Mouse (Mus musculus): ENCODE data around the gene Chst1. TPM values are rescaled to one million over a fixed set of nuclear protein-coding genes. Genes with fewer than 3 reads are reported as not detected.

Chst1 gene
- polyA plus RNA-seq, 1 experiment from 2014 or later, result 8.3 TPM

- H3K4me2 ChIP-seq, result peak overlapping the region; percentile 95
- peaks cover 18% of the 10 kb centered on the region for H3K4me1 ChIP-seq
- WGBS, result 27% methylated on average over 10 of the region's 11 CpGs
- no peaks in the 10 kb centered on the region for H3K9me3 ChIP-seq
- peak overlapping the region; percentile 74 for H3K4me3 ChIP-seq
- ATAC-seq (ENCODE audit: insufficient number of reproducible peaks, insufficient read depth, low FRiP score, low TSS enrichment, low read depth), result no peak; the same call in 1 of the 2 replicates
- H3K27me3 ChIP-seq, result peaks cover 42% of the 10 kb centered on the region
- no peaks in the 10 kb centered on the region for H3K36me3 ChIP-seq
- no peak overlapping the region for H3K27ac ChIP-seq
- no peak overlapping the region for H3K9ac ChIP-seq
Observed at GRCm38 (mm10) chr2:92598941-92599486, 493 bp upstream of the Chst1 start.

- H3K36me3 ChIP-seq, result no peaks in the 10 kb centered on the region
- peaks cover 42% of the 10 kb centered on the region for H3K27me3 ChIP-seq
- under 1% methylated on average over 17 of the region's 17 CpGs for WGBS
- peak overlapping the region; percentile 74 for H3K4me3 ChIP-seq
- H3K4me1 ChIP-seq, result peaks cover 20% of the 10 kb centered on the region
- ATAC-seq (ENCODE audit: insufficient number of reproducible peaks, insufficient read depth, low FRiP score, low TSS enrichment, low read depth), result no peak
- H3K4me2 ChIP-seq, result peak overlapping the region; percentile 95
- no peaks in the 10 kb centered on the region for H3K9me3 ChIP-seq
- 0 out of 2 replicates have a peak overlapping the region, but pooled peaks have one; percentile 68 for H3K27ac ChIP-seq
- H3K9ac ChIP-seq, result peak overlapping the region; percentile 79
Observed at GRCm38 (mm10) chr2:92600348-92600670, 802 bp downstream of the Chst1 start.

- 47% methylated on average over 4 of the region's 4 CpGs for WGBS
- no peak for ATAC-seq (ENCODE audit: insufficient number of reproducible peaks, insufficient read depth, low FRiP score, low TSS enrichment, low read depth)
- peak overlapping the region; percentile 95 for H3K4me2 ChIP-seq
- H3K4me3 ChIP-seq, result peak overlapping the region; percentile 74; the same call in 1 of the 2 replicates
- H3K9me3 ChIP-seq, result no peaks in the 10 kb centered on the region
- no peak overlapping the region for H3K27ac ChIP-seq
- no peaks in the 10 kb centered on the region for H3K36me3 ChIP-seq
- H3K4me1 ChIP-seq, result peaks cover 20% of the 10 kb centered on the region
- no peak overlapping the region; the same call in 1 of the 2 replicates for H3K9ac ChIP-seq
- peaks cover 36% of the 10 kb centered on the region for H3K27me3 ChIP-seq
Observed at GRCm38 (mm10) chr2:92601246-92601645, 1.7 kb downstream of the Chst1 start.

GRCm38 (mm10) chr2:92602073-92602472, 2.6 kb downstream of the Chst1 start:
- Histone ChIP-seq H3K36me3 (no peaks in the 10 kb centered on the region), H3K9me3 (no peaks in the 10 kb centered on the region), H3K27ac (no peak overlapping the region), H3K4me2 (no peak overlapping the region), H3K9ac (no peak overlapping the region), H3K27me3 (peaks cover 32% of the 10 kb centered on the region), H3K4me1 (peaks cover 20% of the 10 kb centered on the region), H3K4me3 (no peak overlapping the region)
- WGBS, result 25% methylated on average over 12 of the region's 12 CpGs
- no peak for ATAC-seq (ENCODE audit: insufficient number of reproducible peaks, insufficient read depth, low FRiP score, low TSS enrichment, low read depth)

- Histone ChIP-seq H3K36me3 (no peaks in the 10 kb centered on the region), H3K9me3 (no peaks in the 10 kb centered on the region), H3K4me1 (peaks cover 33% of the 10 kb centered on the region), H3K27ac (no peak overlapping the region), H3K27me3 (peaks cover 27% of the 10 kb centered on the region), H3K9ac (no peak overlapping the region), H3K4me3 (no peak overlapping the region), H3K4me2 (no peak overlapping the region)
- ATAC-seq (ENCODE audit: insufficient number of reproducible peaks, insufficient read depth, low FRiP score, low TSS enrichment, low read depth), result no peak
- 64% methylated on average over 5 of the region's 5 CpGs for WGBS
Observed at GRCm38 (mm10) chr2:92603591-92603990, 4.1 kb downstream of the Chst1 start.

GRCm38 (mm10) chr2:92604565-92604964, 5.1 kb downstream of the Chst1 start:
- Histone ChIP-seq H3K27ac (no peak overlapping the region), H3K36me3 (no peaks in the 10 kb centered on the region), H3K4me1 (peaks cover 35% of the 10 kb centered on the region), H3K9me3 (no peaks in the 10 kb centered on the region), H3K27me3 (peaks cover 22% of the 10 kb centered on the region), H3K4me3 (no peak overlapping the region), H3K9ac (no peak overlapping the region), H3K4me2 (no peak overlapping the region)
- 87% methylated on average over 5 of the region's 5 CpGs for whole genome bisulfite sequencing
- no peak for ATAC-seq (ENCODE audit: insufficient number of reproducible peaks, insufficient read depth, low FRiP score, low TSS enrichment, low read depth)

GRCm38 (mm10) chr2:92605995-92606394, 6.5 kb downstream of the Chst1 start:
- H3K4me1 ChIP-seq, result peaks cover 28% of the 10 kb centered on the region
- 48% methylated on average over 5 of the region's 5 CpGs for WGBS
- H3K27me3 ChIP-seq, result peaks cover 15% of the 10 kb centered on the region
- H3K9me3 ChIP-seq, result no peaks in the 10 kb centered on the region
- no peak overlapping the region for H3K4me3 ChIP-seq
- no peak for ATAC-seq (ENCODE audit: insufficient number of reproducible peaks, insufficient read depth, low FRiP score, low TSS enrichment, low read depth)
- H3K4me2 ChIP-seq, result no peak overlapping the region
- H3K27ac ChIP-seq, result no peak overlapping the region
- H3K36me3 ChIP-seq, result no peaks in the 10 kb centered on the region
- H3K9ac ChIP-seq, result no peak overlapping the region

GRCm38 (mm10) chr2:92607153-92607552, 7.6 kb downstream of the Chst1 start:
- Histone ChIP-seq H3K9me3 (no peaks in the 10 kb centered on the region), H3K4me2 (no peak overlapping the region), H3K4me1 (peaks cover 23% of the 10 kb centered on the region), H3K9ac (no peak overlapping the region), H3K36me3 (no peaks in the 10 kb centered on the region), H3K27me3 (peaks cover 7% of the 10 kb centered on the region), H3K27ac (no peak overlapping the region), H3K4me3 (no peak overlapping the region)
- ATAC-seq (ENCODE audit: insufficient number of reproducible peaks, insufficient read depth, low FRiP score, low TSS enrichment, low read depth), result no peak
- 64% methylated on average over 6 of the region's 6 CpGs for WGBS

GRCm38 (mm10) chr2:92607592-92607991, 8.1 kb downstream of the Chst1 start:
- no peaks in the 10 kb centered on the region for H3K36me3 ChIP-seq
- no peak overlapping the region for H3K4me2 ChIP-seq
- WGBS, result 67% methylated on average over 3 of the region's 3 CpGs
- no peak overlapping the region for H3K4me3 ChIP-seq
- no peaks in the 10 kb centered on the region for H3K9me3 ChIP-seq
- no peak overlapping the region for H3K9ac ChIP-seq
- ATAC-seq (ENCODE audit: insufficient number of reproducible peaks, insufficient read depth, low FRiP score, low TSS enrichment, low read depth), result no peak
- peaks cover 5% of the 10 kb centered on the region for H3K27me3 ChIP-seq
- H3K27ac ChIP-seq, result no peak overlapping the region
- peaks cover 23% of the 10 kb centered on the region for H3K4me1 ChIP-seq

GRCm38 (mm10) chr2:92608013-92608619, 8.6 kb downstream of the Chst1 start:
- no peak for ATAC-seq (ENCODE audit: insufficient number of reproducible peaks, insufficient read depth, low FRiP score, low TSS enrichment, low read depth)
- Histone ChIP-seq H3K4me1 (peaks cover 23% of the 10 kb centered on the region), H3K4me3 (no peak overlapping the region), H3K9ac (no peak overlapping the region), H3K27me3 (no peaks in the 10 kb centered on the region), H3K36me3 (0 out of 2 replicates have a peak, but pooled peaks cover 3% of the 10 kb centered on the region), H3K4me2 (no peak overlapping the region), H3K27ac (no peak overlapping the region), H3K9me3 (no peaks in the 10 kb centered on the region)
- 46% methylated on average over 12 of the region's 12 CpGs for WGBS

GRCm38 (mm10) chr2:92608810-92609581, 9.5 kb downstream of the Chst1 start:
- H3K4me3 ChIP-seq, result no peak overlapping the region
- no peak overlapping the region for H3K4me2 ChIP-seq
- no peak overlapping the region for H3K27ac ChIP-seq
- H3K36me3 ChIP-seq, result peaks cover 10% of the 10 kb centered on the region; the same call in 1 of the 2 replicates
- H3K27me3 ChIP-seq, result no peaks in the 10 kb centered on the region
- peaks cover 17% of the 10 kb centered on the region for H3K4me1 ChIP-seq
- WGBS, result 50% methylated on average over 4 of the region's 4 CpGs
- no peak overlapping the region for H3K9ac ChIP-seq
- ATAC-seq (ENCODE audit: insufficient number of reproducible peaks, insufficient read depth, low FRiP score, low TSS enrichment, low read depth), result no peak
- H3K9me3 ChIP-seq, result no peaks in the 10 kb centered on the region

Measured in embryonic facial prominence, embryonic 13.5 days (tissue).